Mouse (Mus musculus) G1E (cell line): Measurements from ENCODE around the gene Cdkn2aipnl. TPM values are rescaled to one million over a fixed set of nuclear protein-coding genes. Genes with fewer than 3 reads are reported as not detected.

Experiments
- ATAC-seq: 2 replicates; pipeline ENCODE4 v1.8.0; 2016; ENCODE audit warnings: mild to moderate bottlenecking; ENCODE audit not compliant: insufficient number of reproducible peaks, poor library complexity, low FRiP score, severe bottlenecking; ENCODE audit errors: extremely low read depth
- DNase-seq: peaks from one replicate; pipeline ENCODE4 v3.0.0; 2012; ENCODE audit warnings: low spot score
- H3K27me3 ChIP-seq: 2 replicates; pipeline ENCODE4 v1.6.1; 2012; ENCODE audit warnings: mild to moderate bottlenecking, low read length, inconsistent platforms; ENCODE audit not compliant: insufficient read depth
- H3K36me3 ChIP-seq: replicated peaks from 2 replicates; pipeline ENCODE3; 2012; ENCODE audit warnings: mild to moderate bottlenecking, inconsistent platforms
- H3K4me1 ChIP-seq: 2 replicates; pipeline ENCODE4 v1.6.1; 2012; ENCODE audit warnings: low read depth, low read length, inconsistent platforms, mixed read lengths; ENCODE audit not compliant: insufficient read depth
- H3K4me3 ChIP-seq: 2 replicates; pipeline ENCODE4 v1.5.1; 2012; ENCODE audit warnings: low read depth, mild to moderate bottlenecking, inconsistent platforms, low read length, moderate library complexity, mixed read lengths
- H3K9me3 ChIP-seq: replicated peaks from 2 replicates; pipeline ENCODE4 v1.6.1; 2012; ENCODE audit warnings: inconsistent platforms
- CTCF ChIP-seq: IDR thresholded peaks from 2 replicates; pipeline ENCODE4 v1.5.1; 2012; ENCODE audit warnings: low read depth, low read length, inconsistent platforms, mixed read lengths
- GATA1 ChIP-seq: IDR thresholded peaks from 2 replicates; pipeline ENCODE4 v1.6.1; 2012; ENCODE audit warnings: borderline replicate concordance, low read length, inconsistent platforms, mixed read lengths
- GATA2 ChIP-seq: IDR thresholded peaks from 2 replicates; pipeline ENCODE4 v1.6.1; 2012; ENCODE audit warnings: low read depth, low read length, inconsistent platforms, borderline replicate concordance
- POLR2AphosphoS5 ChIP-seq: IDR thresholded peaks from 2 replicates; pipeline ENCODE4 v1.6.1; 2012; ENCODE audit warnings: low read depth, low read length, inconsistent platforms; ENCODE audit not compliant: insufficient replicate concordance
- TAL1 ChIP-seq: conservative IDR thresholded peaks from 2 replicates; pipeline ENCODE4 v1.6.1; 2012; ENCODE audit warnings: low read depth, low read length, inconsistent platforms, mixed read lengths
- polyA plus RNA-seq: library from polyadenylated mRNA; stranded (reverse); fragments of >175 nt; gene quantifications from 2 replicates; pipeline ENCODE4 v1.2.3, GENCODE M21; 2012
- total RNA-seq, 2 experiments: library from RNA; stranded (forward) in 1 of 2; stranded (reverse) in 1 of 2; fragments of 200-1000 nt in 1 of 2; fragments of >200 nt in 1 of 2; fragmentation: Nextera tagmentation in 1 of 2; gene quantifications; 2 replicates each; pipeline ENCODE4 v1.2.3; 2014 to 2017

The Cdkn2aipnl gene
- total and polyA plus RNA-seq, 3 experiments: 47.2 to 148 (median 86.8) TPM

- Histone ChIP-seq H3K4me1 (peaks cover 38% of the 10 kb centered on the region), H3K36me3 (peaks cover 27% of the 10 kb centered on the region)
- peak; percentile 72 for ATAC-seq
Measured at GRCm38 (mm10) chr11:52000290-52000962, 33.0 kb downstream of the Cdkn2aipnl start, which contains the start of gene Ube2b. TSS of gene Ube2b (minus strand) at chr11:52000762.

GRCm38 (mm10) chr11:52001341-52001740 lies 33.9 kb downstream of the Cdkn2aipnl start:
- H3K9me3 ChIP-seq: no peaks in the 10 kb centered on the region
- H3K4me3 ChIP-seq: no peak overlapping the region
- TF ChIP-seq POLR2AphosphoS5 (no peak), CTCF (no peak), GATA1 (no peak), GATA2 (no peak), TAL1 (no peak)
- no peak for ATAC-seq
- H3K36me3 ChIP-seq: peaks cover 21% of the 10 kb centered on the region
- no peak for DNase-seq
- H3K27me3 ChIP-seq: no peaks in the 10 kb centered on the region
- peaks cover 44% of the 10 kb centered on the region for H3K4me1 ChIP-seq

More at GRCm38 (mm10) chr11:52000290-52000962, 33.0 kb downstream of the Cdkn2aipnl start, which contains the start of gene Ube2b:
- TF ChIP-seq GATA2: no peak
- no peak for TF ChIP-seq TAL1
- TF ChIP-seq GATA1: no peak
- TF ChIP-seq POLR2AphosphoS5: no peak
- TF ChIP-seq CTCF: no peak
- Histone ChIP-seq H3K27me3 (no peaks in the 10 kb centered on the region), H3K9me3 (no peaks in the 10 kb centered on the region), H3K4me3 (peak within 1 kb of the TSS; percentile 89)
- peak; percentile 86 for DNase-seq

GRCm38 (mm10) chr11:52001861-52002260 lies 34.4 kb downstream of the Cdkn2aipnl start:
- peaks cover 16% of the 10 kb centered on the region for H3K36me3 ChIP-seq
- H3K27me3 ChIP-seq: no peaks in the 10 kb centered on the region
- no peak for DNase-seq
- no peaks in the 10 kb centered on the region for H3K9me3 ChIP-seq
- H3K4me3 ChIP-seq: no peak overlapping the region
- ATAC-seq: no peak
- TF ChIP-seq GATA2 (no peak), POLR2AphosphoS5 (no peak), TAL1 (no peak), CTCF (no peak)
- peaks cover 44% of the 10 kb centered on the region for H3K4me1 ChIP-seq

GRCm38 (mm10) chr11:52002842-52003504 lies 35.5 kb downstream of the Cdkn2aipnl start:
- Histone ChIP-seq H3K4me3 (peak overlapping the region; percentile 97; the same call in 1 of the 2 replicates), H3K36me3 (peaks cover 7% of the 10 kb centered on the region), H3K9me3 (no peaks in the 10 kb centered on the region), H3K27me3 (no peaks in the 10 kb centered on the region), H3K4me1 (peaks cover 41% of the 10 kb centered on the region)
- ATAC-seq (no peak), DNase-seq (no peak)
- no peak for TF ChIP-seq GATA1
- TF ChIP-seq POLR2AphosphoS5: no peak
- no peak for TF ChIP-seq CTCF
- no peak for TF ChIP-seq GATA2
- no peak for TF ChIP-seq TAL1

GRCm38 (mm10) chr11:52003505-52003771 lies 36.0 kb downstream of the Cdkn2aipnl start:
- DNase-seq: peak; percentile 4
- no peaks in the 10 kb centered on the region for H3K27me3 ChIP-seq
- no peak for TF ChIP-seq TAL1
- no peak for TF ChIP-seq GATA2
- TF ChIP-seq POLR2AphosphoS5: no peak
- H3K36me3 ChIP-seq: peaks cover 6% of the 10 kb centered on the region
- ATAC-seq: no peak
- H3K4me3 ChIP-seq: peak overlapping the region; percentile 97
- H3K9me3 ChIP-seq: no peaks in the 10 kb centered on the region
- peaks cover 41% of the 10 kb centered on the region for H3K4me1 ChIP-seq

- DNase-seq: peak; percentile 89
- H3K36me3 ChIP-seq: peaks cover 6% of the 10 kb centered on the region
- no peaks in the 10 kb centered on the region for H3K27me3 ChIP-seq
- peaks cover 39% of the 10 kb centered on the region for H3K4me1 ChIP-seq
- H3K4me3 ChIP-seq: peak within 1 kb of the TSS; percentile 97
- TF ChIP-seq GATA2 (no peak), TAL1 (no peak), POLR2AphosphoS5 (no peak), GATA1 (no peak), CTCF (no peak)
- ATAC-seq: peak; percentile 84
- no peaks in the 10 kb centered on the region for H3K9me3 ChIP-seq
Measured at GRCm38 (mm10) chr11:52003772-52004528, 36.5 kb downstream of the Cdkn2aipnl start, which contains the start of gene Cdkl3. TSS of gene Cdkl3 (plus strand) at chr11:52004221.
